Mouse (Mus musculus): Measurements from ENCODE around the gene Erich6. TPM values are rescaled to one million over a fixed set of nuclear protein-coding genes. Genes with fewer than 3 reads are reported as not detected.

Gene Erich6
- not detected for total RNA-seq (2021)
- long read RNA-seq, experiment 1, result 0 reads
- long read RNA-seq, experiment 2, result 0 reads

GRCm38 (mm10) chr3:58636406-58637295 is at the start of gene Erich6:
Erich6 (minus strand) TSS chr3:58637207.
- DNase-seq, result peak; percentile 19 to 25

- no peak for DNase-seq
These were observed 49.4 kb upstream of the Erich6 start for GRCm38 (mm10) chr3:58686206-58686921.

GRCm38 (mm10) chr3:58685396-58685795 is 48.4 kb upstream of the Erich6 start:
- DNase-seq, result no peak

DNA sequence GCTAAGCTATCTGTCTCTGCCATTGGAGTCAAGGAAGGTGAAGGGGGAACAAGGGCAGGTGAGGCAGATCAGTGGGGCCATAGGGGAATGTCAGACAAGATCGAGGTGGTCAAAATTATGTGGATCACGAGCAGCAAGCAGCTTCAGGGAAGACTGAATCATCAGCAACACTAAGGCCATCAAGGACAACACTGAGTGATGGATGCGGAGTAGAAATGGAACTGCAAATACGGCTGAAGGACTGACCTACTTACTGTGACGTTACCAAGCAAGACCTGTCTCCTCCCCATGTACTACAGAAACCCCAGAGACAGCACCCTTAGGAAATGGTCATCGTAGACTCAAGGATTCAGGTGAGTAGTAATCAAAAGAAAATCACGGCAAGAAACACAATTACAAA is 46.3 kb upstream of the Erich6 start:
- no peak for DNase-seq

- DNase-seq, result no peak
These were observed 45.3 kb upstream of the Erich6 start for GRCm38 (mm10) chr3:58682336-58682735.

DNA sequence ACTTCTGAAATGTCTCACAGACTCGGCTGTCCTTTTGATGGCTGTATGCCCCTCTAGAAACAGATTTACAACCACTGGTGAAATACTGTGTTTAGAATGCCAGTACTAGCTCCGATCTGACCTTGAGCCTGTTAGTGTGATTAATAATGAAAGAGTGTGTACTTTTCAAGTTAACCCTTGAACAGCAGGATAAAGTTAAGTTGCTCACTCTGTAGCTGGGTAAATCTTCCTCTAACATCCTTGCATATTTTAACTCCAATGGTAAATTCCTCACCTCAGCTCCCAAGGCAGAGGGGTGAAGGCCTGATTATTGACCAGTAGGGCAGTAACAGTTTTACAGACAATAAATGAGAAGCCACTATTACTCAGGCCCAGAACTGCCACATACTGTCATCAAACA is 44.8 kb upstream of the Erich6 start:
- DNase-seq, result no peak

DNA sequence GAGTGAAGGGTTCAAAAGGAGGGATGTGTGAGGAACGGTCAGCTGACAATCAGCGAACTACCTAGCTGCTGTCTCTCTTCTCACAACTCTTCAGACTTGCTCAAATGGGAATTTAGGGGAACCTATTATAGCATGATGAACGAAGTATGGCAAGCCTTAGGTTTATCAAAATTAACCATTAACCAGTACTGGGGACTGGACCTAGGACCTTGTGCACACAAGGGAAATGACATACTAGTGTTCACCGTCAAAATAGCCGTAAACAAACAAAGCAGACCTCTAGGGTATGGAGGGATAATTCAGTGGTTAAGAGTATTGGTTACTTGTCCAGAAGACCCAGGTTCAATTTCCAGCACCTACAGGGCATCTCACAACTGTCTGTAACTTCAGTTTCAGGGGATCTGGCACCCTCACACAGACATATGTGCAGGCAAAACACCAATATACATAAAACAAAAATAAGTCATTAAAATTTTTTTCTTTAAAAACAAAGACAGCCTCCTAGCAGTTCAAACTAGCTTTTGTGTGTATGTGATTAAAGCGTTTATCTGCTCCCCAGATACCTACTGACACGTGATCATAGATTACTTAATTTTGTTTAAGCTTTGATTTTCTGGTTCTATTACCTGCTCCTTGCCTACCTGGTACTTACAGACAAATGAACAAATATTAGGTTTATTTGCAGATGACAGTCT is 44.1 kb upstream of the Erich6 start:
- DNase-seq, result no peak

GRCm38 (mm10) chr3:58679996-58680395 is 43.0 kb upstream of the Erich6 start:
- no peak for DNase-seq

GRCm38 (mm10) chr3:58678905-58679304 is 41.9 kb upstream of the Erich6 start:
- no peak for DNase-seq

- no peak for DNase-seq
These were observed 41.4 kb upstream of the Erich6 start for GRCm38 (mm10) chr3:58678384-58678783.

DNA sequence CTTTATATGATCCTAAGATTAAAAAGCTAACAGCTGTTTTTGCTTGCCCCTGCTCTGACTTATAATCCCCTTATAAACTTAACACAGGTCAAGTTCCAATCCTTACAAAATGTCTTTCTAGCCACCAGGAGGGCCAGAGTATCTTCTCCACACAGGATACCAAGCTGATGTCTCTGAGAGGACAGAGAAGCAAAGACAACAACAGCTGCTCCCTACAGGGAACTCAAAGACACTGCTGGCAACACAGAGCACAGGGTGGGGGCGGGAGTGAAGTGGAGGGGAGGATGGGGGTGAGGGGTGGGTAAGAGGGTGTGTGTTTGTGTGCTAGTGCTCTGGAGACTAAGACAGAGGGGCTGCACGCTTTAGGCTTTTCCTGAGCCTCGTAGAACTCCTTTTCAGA is 40.6 kb upstream of the Erich6 start:
- DNase-seq, result no peak

- DNase-seq, result no peak
These were observed 36.3 kb upstream of the Erich6 start for GRCm38 (mm10) chr3:58673295-58673694.

- no peak for DNase-seq
These were observed 35.6 kb upstream of the Erich6 start for GRCm38 (mm10) chr3:58672481-58673183.

- DNase-seq, result peak in 1 of 2 experiments; percentile 39
These were observed 34.7 kb upstream of the Erich6 start for GRCm38 (mm10) chr3:58671616-58672250.

DNA sequence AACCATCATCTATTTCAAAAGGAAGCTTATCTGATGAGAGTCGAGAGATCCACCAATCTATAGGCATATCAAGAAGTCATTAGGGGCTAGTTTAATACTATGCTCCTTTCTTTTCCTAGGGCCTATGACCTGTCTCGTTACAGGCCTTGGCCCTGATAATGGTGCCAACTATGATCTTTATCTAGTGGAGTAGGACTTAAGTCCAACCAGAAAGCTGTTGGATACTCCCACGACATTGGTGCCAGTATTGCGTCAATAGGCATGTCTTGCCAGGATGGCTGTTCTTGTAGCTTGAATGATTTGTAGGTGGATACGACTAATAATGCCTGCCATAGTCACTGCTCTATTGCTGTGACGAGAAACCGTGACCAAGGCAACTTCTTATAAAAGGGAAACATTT is 27.0 kb upstream of the Erich6 start:
- no peak for DNase-seq

- no peak for DNase-seq
These were observed 23.6 kb upstream of the Erich6 start for GRCm38 (mm10) chr3:58660636-58661035.

DNA sequence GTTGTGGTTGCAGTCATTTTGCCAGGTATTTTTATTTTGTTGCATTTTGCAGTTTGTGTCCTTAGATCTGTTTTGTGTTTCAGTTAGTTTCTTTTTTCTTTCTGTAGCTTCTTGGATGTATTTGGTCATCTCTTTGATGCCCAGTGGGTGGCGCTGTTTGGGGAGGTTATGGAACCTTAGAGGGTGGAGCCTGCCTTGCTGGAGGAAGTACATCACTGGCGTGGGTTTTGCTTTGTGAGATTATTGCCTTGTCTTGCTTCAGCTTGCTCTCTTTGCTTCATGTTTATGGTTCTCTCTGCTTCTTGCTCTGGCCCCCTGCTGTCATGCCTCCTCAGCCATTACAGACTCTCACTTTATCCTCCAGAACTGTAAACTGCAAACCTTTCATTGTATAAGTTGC is 20.3 kb upstream of the Erich6 start:
- DNase-seq, result peak; percentile 46 to 57

DNA sequence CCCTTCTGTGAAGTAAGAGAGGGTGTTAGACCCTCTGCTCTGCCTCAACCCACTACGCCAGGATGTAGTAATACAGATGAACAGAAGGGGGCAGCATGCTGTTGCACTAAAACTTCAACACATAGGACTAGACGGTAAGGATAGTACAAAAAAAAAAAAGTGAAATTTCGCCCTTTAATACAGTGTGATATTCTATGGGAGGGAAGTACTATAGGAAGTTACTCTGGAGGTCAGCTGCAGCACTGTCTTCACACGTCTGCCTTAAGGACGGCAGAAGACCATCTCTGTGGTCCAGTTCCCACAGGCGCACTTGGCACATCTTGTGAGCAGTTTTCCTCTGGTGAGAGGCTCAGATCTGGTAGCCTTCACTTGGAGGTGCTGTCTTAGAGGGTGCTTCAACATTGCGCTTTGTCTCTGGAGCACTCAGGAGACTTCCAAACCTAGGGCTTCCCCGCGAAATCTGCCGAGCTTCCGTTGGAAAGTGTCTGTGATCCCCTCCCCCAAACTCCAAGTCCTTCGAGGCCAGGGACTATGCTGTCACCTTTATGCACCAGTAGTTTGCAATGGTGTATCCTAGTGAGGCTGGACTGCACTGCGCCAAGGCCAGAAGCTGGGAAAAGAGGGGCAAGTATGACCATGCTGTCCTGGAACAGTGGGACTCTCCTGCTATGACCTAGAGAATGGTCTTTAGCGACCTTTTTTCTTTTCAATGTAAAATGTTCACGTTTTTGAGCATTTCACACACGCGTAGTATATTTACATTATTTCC is 18.5 kb upstream of the Erich6 start:
- peak; percentile 52 to 84 for DNase-seq

GRCm38 (mm10) chr3:58653907-58654306 is 16.9 kb upstream of the Erich6 start:
- DNase-seq, result peak; percentile 12 to 46

DNA sequence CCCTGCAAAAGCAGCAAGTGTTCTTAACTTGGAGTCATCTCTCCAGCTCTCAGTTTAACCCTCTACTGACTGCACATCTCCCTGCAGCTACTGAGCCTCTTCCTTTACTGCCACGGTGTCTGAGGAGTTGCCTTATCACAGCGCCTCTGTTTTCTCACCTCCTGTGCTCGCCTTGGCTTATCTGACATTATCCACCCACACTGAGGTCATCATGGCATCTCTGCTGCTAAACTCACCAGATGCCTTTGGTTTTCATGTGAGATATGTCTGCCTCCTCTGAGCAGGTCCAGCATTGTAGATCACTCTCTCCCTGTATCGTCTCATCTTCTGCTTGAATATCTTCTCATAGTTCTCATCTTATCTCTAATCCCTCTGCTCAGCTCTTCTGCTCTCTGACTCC is 13.3 kb upstream of the Erich6 start:
- DNase-seq, result no peak

GRCm38 (mm10) chr3:58647179-58647578 is 10.2 kb upstream of the Erich6 start:
- DNase-seq, result no peak
